Mouse (Mus musculus) layer of hippocampus, adult 9-11 months (tissue): ENCODE results near the gene Card6.

Experiments used
- DNase-seq: peaks from one replicate; pipeline ENCODE4 v3.0.0; 2022

Card6 gene

GRCm38 (mm10) chr15:5129111-5129805 is 20.9 kb upstream of the Card6 start:
- no peak for DNase-seq

GRCm38 (mm10) chr15:5128176-5128940 is 20.0 kb upstream of the Card6 start:
- DNase-seq: no peak

- no peak for DNase-seq
Measured at GRCm38 (mm10) chr15:5127487-5127886, 19.1 kb upstream of the Card6 start.

GRCm38 (mm10) chr15:5126456-5126855 is 18.1 kb upstream of the Card6 start:
- DNase-seq: no peak

GRCm38 (mm10) chr15:5121535-5122313 is 13.4 kb upstream of the Card6 start:
- DNase-seq: no peak

GRCm38 (mm10) chr15:5119707-5120106 is 11.4 kb upstream of the Card6 start:
- no peak for DNase-seq

GRCm38 (mm10) chr15:5119192-5119591 is 10.9 kb upstream of the Card6 start:
- DNase-seq: no peak

GRCm38 (mm10) chr15:5118626-5119025 is 10.3 kb upstream of the Card6 start:
- no peak for DNase-seq

- no peak for DNase-seq
Measured at GRCm38 (mm10) chr15:5117031-5117601, 8.8 kb upstream of the Card6 start.

- peak; percentile 99 for DNase-seq
Measured at GRCm38 (mm10) chr15:5116270-5117030, 8.1 kb upstream of the Card6 start, which contains the start of gene Rpl37. TSS of gene Rpl37 (plus strand) at chr15:5116645.

- no peak for DNase-seq
Measured at GRCm38 (mm10) chr15:5115173-5115572, 6.8 kb upstream of the Card6 start.

- DNase-seq: no peak
Measured at GRCm38 (mm10) chr15:5112651-5113050, 4.3 kb upstream of the Card6 start.

GRCm38 (mm10) chr15:5108655-5109040 is 309 bp upstream of the Card6 start:
- no peak for DNase-seq

GRCm38 (mm10) chr15:5106293-5106692 is 2.0 kb downstream of the Card6 start:
- no peak for DNase-seq

- DNase-seq: no peak
Measured at GRCm38 (mm10) chr15:5105891-5106290, 2.4 kb downstream of the Card6 start.

GRCm38 (mm10) chr15:5102312-5102711 is 6.0 kb downstream of the Card6 start:
- peak; percentile 64 for DNase-seq

GRCm38 (mm10) chr15:5097376-5097775 is 11.0 kb downstream of the Card6 start:
- DNase-seq: no peak

- DNase-seq: no peak
Measured at GRCm38 (mm10) chr15:5095534-5096301, 12.6 kb downstream of the Card6 start.

GRCm38 (mm10) chr15:5090131-5090530 is 18.2 kb downstream of the Card6 start:
- DNase-seq: no peak

- no peak for DNase-seq
Measured at GRCm38 (mm10) chr15:5088850-5089608, 19.3 kb downstream of the Card6 start.

GRCm38 (mm10) chr15:5086162-5086561 is 22.2 kb downstream of the Card6 start:
- no peak for DNase-seq
